Mouse (Mus musculus) neutrophil, adult 83 days (primary cell): ENCODE results near the gene Cpa1. TPM values are rescaled to one million over a fixed set of nuclear protein-coding genes. Genes with fewer than 3 reads are reported as not detected.

ENCODE experiments used
- total RNA-seq, 2 experiments: library from RNA; stranded (reverse); gene quantifications; one replicate each; pipeline ENCODE4 v1.2.4; 2023

Cpa1 gene
- total RNA-seq = not detected

DNA sequence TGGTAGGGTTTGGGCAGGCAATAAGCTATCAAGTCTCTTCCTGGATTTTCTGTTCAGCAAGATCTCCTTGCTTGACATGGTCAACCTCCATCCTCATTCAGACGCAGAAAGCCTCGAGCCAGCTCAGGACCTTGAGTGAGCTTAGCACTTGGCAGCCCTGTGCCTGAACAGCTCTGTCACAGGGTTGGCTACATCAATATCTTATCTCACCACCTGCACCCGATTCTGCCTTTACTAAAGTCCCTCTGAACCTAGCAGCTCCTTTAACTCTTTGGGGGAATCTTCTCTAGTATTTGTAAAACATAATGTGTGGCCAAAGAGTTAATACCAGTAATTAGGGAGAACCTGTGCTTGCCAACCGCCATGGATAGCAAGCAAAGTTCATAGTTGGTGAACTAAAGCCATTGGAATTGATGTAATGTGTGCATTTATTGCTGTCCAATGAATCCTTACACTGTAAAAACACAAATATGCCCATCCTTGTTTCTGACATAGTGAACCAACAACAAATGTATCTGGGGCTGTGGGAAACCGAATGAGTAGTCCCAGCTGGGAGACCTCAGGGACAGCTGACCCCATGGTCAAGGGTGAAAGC is at the start of gene Cpa1:
Gene Cpa1 (plus strand): TSS at position 545 of the 595 bp plus-strand sequence.

DNA sequence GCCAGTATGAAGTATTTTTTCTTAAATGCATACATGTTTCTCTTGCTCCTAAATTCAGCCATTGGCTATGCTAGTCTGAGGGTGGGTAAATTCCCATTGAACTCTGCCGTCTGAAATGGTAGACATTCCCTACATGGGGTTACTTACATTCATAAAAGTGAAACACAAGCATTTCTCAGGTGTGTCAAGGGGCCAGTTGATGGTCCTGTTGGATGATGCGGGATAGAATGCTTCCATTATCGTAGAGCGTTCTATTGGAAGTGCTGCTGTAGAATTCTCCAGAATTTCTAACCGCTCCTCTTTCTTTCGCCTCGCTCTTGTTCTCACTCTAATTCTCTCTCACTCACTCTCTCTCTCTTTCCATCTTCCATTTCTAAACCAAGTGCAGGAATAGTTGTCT is 28.3 kb upstream of the Cpa1 start, which contains the start of gene Cpa5:
Gene Cpa5 (plus strand): TSS at position 301 of the 400 bp plus-strand sequence.

DNA sequence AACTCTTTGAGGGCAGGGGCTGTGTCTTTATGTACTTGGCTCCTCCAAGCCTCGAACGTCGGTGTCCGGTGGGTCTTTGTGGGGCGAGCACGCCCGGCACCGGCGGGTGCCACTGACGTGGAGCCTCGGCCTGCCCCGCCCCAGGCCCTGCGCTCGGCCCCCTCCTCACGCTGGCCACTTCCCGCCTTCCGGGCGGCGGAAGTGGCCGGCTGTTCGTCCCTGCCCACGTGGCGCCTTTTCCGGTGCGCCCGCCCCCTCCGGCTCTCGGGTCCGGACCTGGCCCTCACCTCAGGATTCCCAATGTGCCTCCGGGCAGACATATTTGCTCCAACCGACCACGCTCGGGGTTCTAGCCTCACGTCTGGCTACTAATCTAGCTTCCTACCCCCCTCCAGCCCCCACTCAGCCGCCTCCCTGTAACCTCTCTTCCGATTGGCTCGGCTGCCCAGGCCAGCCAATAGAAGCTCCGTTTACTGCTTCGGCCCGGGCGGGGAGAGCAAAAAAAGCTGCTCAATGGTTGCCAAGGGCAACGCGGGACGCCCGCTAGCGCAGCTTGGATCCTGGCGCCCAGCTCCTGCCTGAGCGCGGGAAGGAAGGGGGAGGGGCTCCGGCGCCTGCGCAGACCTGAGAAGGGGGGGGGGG is 54.5 kb downstream of the Cpa1 start, which contains the start of gene Cep41:
Gene Cep41 (minus strand): TSS at position 400 of the 642 bp plus-strand sequence.

Other genes starting within 250 kb of the Cpa1 start
- gene Zc3hc1, start 248.2 kb upstream of the Cpa1 start, total RNA-seq = 10 to 100 TPM; 13.5 to 15.7 TPM
- gene Klhdc10, start 237.3 kb upstream of the Cpa1 start, total RNA-seq = 10 to 100 TPM; 28.1 to 31.7 TPM
- gene Tmem209, start 129.4 kb upstream of the Cpa1 start, total RNA-seq = 10 to 100 TPM; 20.9 to 21.5 TPM
- 1 to 10 TPM in 1 of 2 experiments, under 1 TPM in 1; 0.81 to 1.7 TPM for gene Ssmem1, start 129.4 kb upstream of the Cpa1 start, total RNA-seq
- not detected for gene Cpa2, start 97.6 kb upstream of the Cpa1 start, total RNA-seq
- not detected for gene Cpa4, start 70.8 kb upstream of the Cpa1 start, total RNA-seq
- gene Cpa5, start 28.2 kb upstream of the Cpa1 start, total RNA-seq = not detected
- 1 to 10 TPM; 2.0 to 3.0 TPM for gene Cep41, start 54.5 kb downstream of the Cpa1 start, total RNA-seq
- gene Mest, start 84.3 kb downstream of the Cpa1 start, total RNA-seq = under 1 TPM in 1 of 2 experiments, not detected in 1; 0.48 TPM